Mouse (Mus musculus) bone marrow, adult 2 months (tissue): ENCODE data around the gene Nkiras1.
"Not testable (repeated sequence)": the region's sequence is repeated elsewhere in the genome, so short reads cannot be mapped to it uniquely, and the experiment has no call there.

Experiments
- CTCF ChIP-seq: fragments of 200-500 bp; IDR thresholded peaks from 2 replicates; pipeline ENCODE4 v1.5.1; 2011; ENCODE audit warnings: low read length, control low read depth; ENCODE audit not compliant: control insufficient read depth, insufficient read depth
- POLR2A ChIP-seq: fragments of 200-500 bp; IDR thresholded peaks from 2 replicates; pipeline ENCODE4 v1.6.1; 2011; ENCODE audit warnings: low read depth, mild to moderate bottlenecking, control low read depth, low read length, borderline replicate concordance; ENCODE audit not compliant: control insufficient read depth

DNA sequence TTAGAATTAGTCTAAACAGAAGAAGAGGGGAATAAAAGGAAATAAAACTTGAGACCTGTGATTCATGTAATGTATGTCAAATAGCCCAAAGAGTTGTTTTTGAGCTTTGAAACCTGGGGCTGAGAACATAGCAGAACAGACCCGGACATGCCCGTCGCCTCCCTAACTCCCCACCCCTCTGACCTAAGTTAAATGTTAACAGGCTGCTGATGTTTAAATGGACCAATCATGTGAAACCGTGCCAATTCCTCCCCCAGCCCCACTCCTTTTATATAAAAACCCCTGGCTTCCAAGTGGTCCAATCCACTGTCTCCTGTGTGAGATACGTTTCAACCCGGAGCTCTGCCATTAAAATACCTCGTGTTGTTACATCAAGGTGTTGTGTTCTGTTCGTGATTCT is 39.1 kb upstream of the Nkiras1 start:
- TF ChIP-seq POLR2A, CTCF: not testable (repeated sequence)
